Mouse (Mus musculus) embryo, embryonic 10 days (tissue): ENCODE data around the gene Pnliprp1.
A peak's percentile ranks its signal among the peaks of the same experiment; 100 is the strongest.

Source experiments
- DNase-seq: peaks from one replicate; pipeline ENCODE4 v3.0.0-alpha.2; 2015; ENCODE audit warnings: low spot score

Pnliprp1 gene

GRCm38 (mm10) chr19:58776461-58776860, 47.8 kb downstream of the Pnliprp1 start:
- no peak for DNase-seq

- DNase-seq, result no peak
Observed at GRCm38 (mm10) chr19:58781566-58781965, 52.9 kb downstream of the Pnliprp1 start.

GRCm38 (mm10) chr19:58783938-58784337, 55.3 kb downstream of the Pnliprp1 start:
- peak; percentile 26 for DNase-seq

- no peak for DNase-seq
Observed at GRCm38 (mm10) chr19:58789194-58789593, 60.5 kb downstream of the Pnliprp1 start.
